ENCODE assay signal across 30 mouse cellular contexts in genomic region chr8:102899525-102899924, GRCm38 (mm10).
"Had no signal": no experiment of that assay in that cellular context is flagged by ENCODE, and none has a peak within 500 bp of the region (broad histone marks: within the 10 kb centered on the region; RNA-seq: fewer than 3 reads in every experiment).

No protein-coding gene starts in this region.

- H3K36me3 ChIP-seq: limb, embryonic 10.5 days; limb, embryonic 12.5 days; limb, embryonic 13.5 days; limb, embryonic 15.5 days; liver, embryonic 12.5 days; liver, embryonic 13.5 days; liver, embryonic 15.5 days; lung, embryonic 15.5 days; midbrain, embryonic 10.5 days; midbrain, embryonic 12.5 days; midbrain, embryonic 15.5 days had no signal

- H3K27ac ChIP-seq: left cerebral cortex, adult 2 months; limb, embryonic 10.5 days; limb, embryonic 12.5 days; limb, embryonic 13.5 days; limb, embryonic 15.5 days; liver, embryonic 12.5 days; liver, embryonic 13.5 days; liver, embryonic 14.5 days; liver, embryonic 15.5 days; lung, embryonic 15.5 days; macrophage; midbrain, embryonic 10.5 days; midbrain, embryonic 12.5 days; midbrain, embryonic 15.5 days had no signal

- H3K4me2 ChIP-seq: limb, embryonic 12.5 days; limb, embryonic 13.5 days; limb, embryonic 15.5 days; liver, embryonic 11.5 days; liver, embryonic 12.5 days; liver, embryonic 13.5 days; liver, embryonic 15.5 days; lung, embryonic 14.5 days; lung, embryonic 15.5 days; midbrain, embryonic 12.5 days; midbrain, embryonic 15.5 days had no signal

- H3K27me3 ChIP-seq: limb, embryonic 12.5 days; limb, embryonic 13.5 days; limb, embryonic 15.5 days; liver, embryonic 12.5 days; liver, embryonic 13.5 days; liver, embryonic 15.5 days; lung, embryonic 15.5 days; megakaryocyte, embryonic 14.5 days; midbrain, embryonic 12.5 days; midbrain, embryonic 15.5 days had no signal

- ATAC-seq: liver, embryonic 12.5 days; liver, postnatal 0 days; lung, postnatal 0 days; midbrain, embryonic 15.5 days; midbrain, embryonic 16.5 days had no signal

- H3K4me3 ChIP-seq: left cerebral cortex, adult 2 months; limb, embryonic 10.5 days; limb, embryonic 12.5 days; limb, embryonic 13.5 days; limb, embryonic 15.5 days; liver, embryonic 12.5 days; liver, embryonic 13.5 days; liver, embryonic 15.5 days; lung, embryonic 15.5 days; megakaryocyte, embryonic 14.5 days; midbrain, embryonic 10.5 days; midbrain, embryonic 12.5 days; midbrain, embryonic 15.5 days; myocyte had no signal

- DNase-seq: left cerebral cortex, postnatal 4 days; liver; liver, embryonic 13.5 days; liver, postnatal 0 days; lung, adult 18-20 months; lung, adult 2 months; lung, embryonic 14.5 days; lung, postnatal 10 days; lung, postnatal 14 days; lung, postnatal 36 days; lung, postnatal 4 days; midbrain, embryonic 14.5 days had no signal

- H3K4me1 ChIP-seq: limb, embryonic 15.5 days; liver, embryonic 12.5 days; liver, embryonic 13.5 days; liver, embryonic 15.5 days; lung, embryonic 15.5 days; megakaryocyte, embryonic 14.5 days; midbrain, embryonic 15.5 days had no signal

- H3K9me3 ChIP-seq: limb, embryonic 10.5 days; limb, embryonic 12.5 days; limb, embryonic 13.5 days; limb, embryonic 15.5 days; liver, embryonic 12.5 days; liver, embryonic 13.5 days; liver, embryonic 15.5 days; lung, embryonic 15.5 days; megakaryocyte, embryonic 14.5 days; midbrain, embryonic 10.5 days; midbrain, embryonic 12.5 days; midbrain, embryonic 15.5 days had no signal

- H3K9ac ChIP-seq: limb, embryonic 12.5 days; limb, embryonic 13.5 days; limb, embryonic 15.5 days; liver, embryonic 12.5 days; liver, embryonic 13.5 days; liver, embryonic 14.5 days; liver, embryonic 15.5 days; liver, postnatal 0 days; lung, embryonic 14.5 days; lung, embryonic 15.5 days; midbrain, embryonic 12.5 days; midbrain, embryonic 15.5 days had no signal
